Mouse (Mus musculus) layer of hippocampus, adult 9-11 months (tissue): ENCODE data around the gene Wwc2.

Experiments
- DNase-seq: peaks from one replicate; pipeline ENCODE4 v3.0.0; 2022

Wwc2 gene

GRCm38 (mm10) chr8:47990911-47991820 is at the start of gene Wwc2:
Gene Wwc2, minus strand, starts transcription at chr8:47990924.
- DNase-seq: peak; percentile 48

GRCm38 (mm10) chr8:48038261-48038934 is 47.7 kb upstream of the Wwc2 start:
- DNase-seq: no peak

GRCm38 (mm10) chr8:48032046-48032445 is 41.3 kb upstream of the Wwc2 start:
- no peak for DNase-seq

GRCm38 (mm10) chr8:48030667-48031066 is 39.9 kb upstream of the Wwc2 start:
- DNase-seq: no peak

DNA sequence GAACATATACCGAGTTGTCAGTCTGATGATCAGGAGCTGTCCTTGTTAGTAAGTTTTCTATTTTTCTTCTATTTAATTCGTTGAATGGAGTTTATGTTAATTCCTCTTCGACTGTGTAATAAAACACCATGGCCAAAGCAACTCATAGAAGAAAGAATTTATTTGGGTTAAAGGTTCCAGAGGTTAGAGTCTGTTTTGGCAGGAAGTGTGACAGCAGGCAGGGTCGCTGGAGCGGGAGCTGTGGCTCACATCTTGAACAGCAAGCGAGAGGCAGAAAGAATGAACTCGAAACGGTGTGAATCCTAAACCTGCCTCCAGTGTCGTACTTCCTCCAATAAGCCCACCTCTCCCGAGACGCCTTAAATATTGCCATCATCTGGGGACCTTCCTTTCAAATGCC is 36.1 kb upstream of the Wwc2 start:
- no peak for DNase-seq

- DNase-seq: no peak
Measured at GRCm38 (mm10) chr8:48023206-48023605, 32.5 kb upstream of the Wwc2 start.

- no peak for DNase-seq
Measured at GRCm38 (mm10) chr8:48019737-48020136, 29.0 kb upstream of the Wwc2 start.

GRCm38 (mm10) chr8:48016538-48016937 is 25.8 kb upstream of the Wwc2 start:
- peak; percentile 59 for DNase-seq

- no peak for DNase-seq
Measured at GRCm38 (mm10) chr8:48014386-48014785, 23.7 kb upstream of the Wwc2 start.

- no peak for DNase-seq
Measured at GRCm38 (mm10) chr8:48013281-48013680, 22.6 kb upstream of the Wwc2 start.

DNA sequence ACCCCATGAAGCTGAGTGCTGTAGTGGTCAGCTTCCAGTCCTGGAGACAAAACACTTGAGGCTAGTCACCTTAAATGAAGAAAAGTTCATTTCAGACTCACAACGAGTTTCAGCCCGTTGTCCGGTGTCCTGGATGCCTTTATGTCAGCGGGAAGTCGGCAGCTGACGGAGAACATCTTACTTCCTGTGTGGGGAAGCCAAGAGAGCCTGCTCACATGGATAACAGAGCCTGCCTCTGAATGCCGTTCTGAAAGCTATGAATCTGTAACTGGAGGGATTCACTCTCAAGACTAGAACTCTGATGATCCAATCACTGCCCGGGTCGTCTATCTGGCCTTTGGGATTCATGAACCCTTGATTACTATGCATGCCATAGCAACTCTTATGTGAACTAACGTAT is 21.1 kb upstream of the Wwc2 start:
- no peak for DNase-seq

DNA sequence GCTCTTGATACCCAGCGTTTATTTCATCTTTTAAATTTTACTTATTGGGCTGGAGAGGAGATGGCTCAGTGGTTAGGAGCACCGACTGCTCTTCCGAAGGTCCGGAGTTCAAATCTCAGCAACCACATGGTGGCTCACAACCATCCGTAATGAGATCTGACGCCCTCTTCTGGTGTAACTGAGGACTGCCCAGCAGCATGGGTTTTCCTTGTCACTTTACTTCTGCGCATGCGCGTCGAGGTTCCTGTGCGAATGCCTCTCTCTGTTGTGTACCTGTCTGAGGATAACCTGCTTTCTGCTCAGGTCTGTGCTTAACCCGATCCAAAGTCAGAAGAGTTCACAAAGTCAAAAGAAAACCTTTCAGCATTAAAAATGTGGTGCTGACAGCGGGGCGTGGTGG is 20.3 kb upstream of the Wwc2 start:
- no peak for DNase-seq

DNA sequence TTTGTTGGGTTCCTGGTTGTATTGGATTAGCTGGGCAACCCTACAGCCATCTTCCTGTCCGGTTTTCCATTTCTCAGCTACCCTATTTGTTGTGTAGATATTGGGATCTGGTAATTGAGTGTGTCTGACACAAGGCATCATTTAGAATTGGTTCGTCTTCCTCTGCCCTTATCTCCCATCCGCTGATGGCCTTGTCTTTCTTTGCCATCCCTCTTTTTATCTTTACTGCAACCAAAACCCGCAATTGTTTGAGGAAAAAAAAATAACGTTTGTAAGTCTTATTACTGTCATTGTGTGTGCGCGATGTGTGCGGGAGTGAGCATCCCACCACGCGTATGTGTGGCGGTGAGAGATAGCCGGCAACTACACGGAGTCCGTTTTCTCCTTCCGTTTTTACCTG is 18.7 kb upstream of the Wwc2 start:
- no peak for DNase-seq

GRCm38 (mm10) chr8:48008936-48009335 is 18.2 kb upstream of the Wwc2 start:
- DNase-seq: no peak

DNA sequence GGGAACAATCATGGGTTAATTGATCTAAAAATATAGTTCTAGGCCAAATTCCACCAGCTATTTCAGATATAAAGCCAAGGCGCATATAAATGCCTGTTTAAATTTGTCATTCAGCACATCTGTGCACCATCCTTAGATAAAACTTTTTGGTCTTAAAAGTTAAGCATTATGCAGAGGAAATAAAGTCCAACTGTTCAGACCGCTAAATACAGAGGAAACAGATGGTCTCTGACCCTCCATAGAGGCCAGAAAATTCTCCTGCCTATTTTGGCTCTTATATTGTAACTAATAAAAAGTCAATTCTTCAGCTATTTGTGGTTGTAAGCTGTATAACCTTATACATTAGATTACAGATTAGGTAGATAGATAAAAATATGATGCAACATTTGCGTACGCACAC is 16.1 kb upstream of the Wwc2 start:
- no peak for DNase-seq

DNA sequence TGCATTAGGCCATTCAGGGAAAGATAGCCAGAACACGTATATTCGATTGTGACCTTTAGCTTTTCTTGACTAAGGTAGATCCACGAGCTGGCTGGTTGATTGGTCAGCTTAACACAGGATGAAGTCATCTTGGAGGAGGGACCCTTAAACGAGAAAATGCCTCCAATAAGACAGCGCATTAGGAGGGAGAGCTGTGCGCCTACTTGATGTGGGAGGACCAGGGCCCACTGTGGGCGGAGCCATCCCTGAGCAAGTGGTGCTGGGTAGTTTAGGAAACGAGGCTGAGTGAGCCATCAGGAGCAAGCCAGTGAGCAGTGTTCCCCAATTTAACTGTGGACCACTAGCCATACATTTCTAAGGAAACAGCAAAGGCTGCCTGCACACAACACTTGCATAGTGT is 11.8 kb upstream of the Wwc2 start:
- DNase-seq: no peak

- no peak for DNase-seq
Measured at GRCm38 (mm10) chr8:48001395-48001794, 10.7 kb upstream of the Wwc2 start.

- DNase-seq: no peak
Measured at GRCm38 (mm10) chr8:47996712-47997111, 6.0 kb upstream of the Wwc2 start.

GRCm38 (mm10) chr8:47996126-47996525 is 5.4 kb upstream of the Wwc2 start:
- no peak for DNase-seq

DNA sequence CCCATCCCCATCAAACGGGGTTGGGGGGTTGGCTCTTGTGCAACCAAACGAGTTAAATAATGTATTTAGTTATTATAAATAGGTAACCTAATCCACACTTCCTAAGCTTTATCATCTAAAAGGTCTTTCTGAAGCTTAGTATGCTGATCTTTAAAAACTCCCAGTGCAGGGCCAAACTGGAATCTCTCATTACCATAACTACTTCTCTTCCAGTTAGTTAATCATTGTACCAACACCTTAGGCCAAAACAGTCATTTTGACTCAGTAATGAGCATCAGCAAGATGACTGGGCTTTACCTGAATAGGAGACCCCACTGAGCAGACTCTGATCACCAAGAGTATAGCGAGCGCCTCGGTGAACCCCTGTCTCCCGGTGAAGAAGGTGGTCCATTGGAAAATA is 4.7 kb upstream of the Wwc2 start:
- no peak for DNase-seq

DNA sequence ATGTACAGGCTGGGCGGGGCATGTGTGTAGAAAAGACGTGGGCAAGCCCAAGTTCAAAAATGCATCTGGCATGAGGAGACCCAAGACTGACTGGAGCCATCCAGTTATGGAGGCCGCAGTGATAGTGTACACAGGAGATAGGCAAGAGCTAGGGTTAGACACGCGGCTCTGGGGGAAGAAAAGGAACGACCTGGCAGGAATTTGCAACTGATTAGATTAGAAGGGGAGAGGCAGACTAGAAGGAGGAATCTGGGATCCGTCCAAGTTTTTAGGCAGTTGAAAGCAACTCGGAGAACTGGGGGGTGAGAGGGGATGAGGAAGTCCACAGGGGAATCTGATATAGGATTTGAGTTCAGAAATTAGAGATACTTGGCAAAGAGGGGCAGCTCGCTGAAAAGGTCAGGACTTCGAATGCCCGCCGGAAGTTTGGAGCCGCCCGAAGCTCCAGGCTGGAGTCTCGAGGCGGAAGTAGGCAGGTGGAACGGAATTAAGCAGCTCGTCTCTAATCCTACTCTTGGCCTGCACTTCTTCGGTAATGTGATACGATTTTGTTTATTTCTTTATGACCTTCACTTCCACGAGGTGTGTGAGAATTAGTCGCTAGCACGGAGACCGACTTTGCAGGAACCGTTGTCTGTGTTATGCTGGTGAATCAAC is 4.0 kb upstream of the Wwc2 start:
- no peak for DNase-seq

GRCm38 (mm10) chr8:47990386-47990772 is 345 bp downstream of the Wwc2 start:
- DNase-seq: peak; percentile 93

DNA sequence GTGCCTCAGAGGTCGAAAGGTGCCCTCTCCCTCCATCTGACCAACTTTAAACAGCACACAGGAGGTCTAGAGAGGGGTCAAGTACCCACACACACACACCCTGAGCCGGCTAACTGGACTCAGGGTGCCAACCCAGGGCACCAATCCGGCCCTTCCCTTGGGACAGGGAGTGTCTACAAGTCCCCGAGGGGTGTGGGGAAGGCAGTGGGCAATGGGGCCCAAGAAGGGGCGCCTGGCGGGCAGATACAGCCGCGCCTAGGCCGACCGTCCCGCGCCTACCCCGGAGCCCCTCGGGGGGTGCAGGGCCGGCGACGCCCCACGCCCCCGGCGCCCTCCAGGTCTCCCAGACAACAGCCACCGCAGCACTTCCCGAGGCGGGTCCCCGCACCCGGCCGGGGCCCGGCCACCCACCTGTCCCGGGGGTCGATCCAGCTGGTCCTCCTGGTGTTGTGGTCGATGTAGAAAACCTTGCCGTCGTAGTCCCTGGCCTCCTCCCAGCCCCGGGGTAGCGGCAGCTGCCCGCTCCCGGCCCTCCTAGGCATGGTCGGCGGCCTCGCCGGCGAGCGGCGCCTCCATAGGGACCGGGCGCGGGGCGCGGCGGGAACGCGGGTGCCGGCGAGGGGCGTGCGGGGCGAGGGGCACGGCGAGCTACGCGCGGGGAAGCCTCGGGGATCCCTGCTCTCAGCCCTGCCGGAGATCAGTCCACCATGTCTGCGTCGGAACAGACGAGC is 904 bp downstream of the Wwc2 start:
- DNase-seq: peak; percentile 38
